Mouse (Mus musculus): ENCODE data around the gene Il12rb2. TPM values are rescaled to one million over a fixed set of nuclear protein-coding genes. Genes with fewer than 3 reads are reported as not detected.

The Il12rb2 gene
- 0.05 and 0.10 TPM in 2 replicates for polyA plus RNA-seq (2015; fragmentation: Nextera tagmentation; extraction: Ambion mirVana)

- Histone ChIP-seq H3K4me2 (replicated peaks) (peak within 1 kb of the TSS; percentile 57), H3K4me3 (replicated peaks) (peak within 1 kb of the TSS; percentile 20), H3K9me3 (no peaks in the 10 kb centered on the region), H3K27ac (no peak within 1 kb of the TSS), H3K9ac (no peak within 1 kb of the TSS), H3K4me1 (replicated peaks) (no peaks in the 10 kb centered on the region), H3K27me3 (replicated peaks) (peaks cover 6% of the 10 kb centered on the region; the same call in 1 of the 2 replicates), H3K36me3 (no peaks in the 10 kb centered on the region)
- no peak for ATAC-seq
- 2% methylated on average over 26 of the region's 26 CpGs for WGBS
These were observed at the start of gene Il12rb2 for GRCm38 (mm10) chr6:67375982-67376391. Gene Il12rb2, minus strand, starts transcription at chr6:67376188.

- Histone ChIP-seq H3K27me3 (replicated peaks) (no peaks in the 10 kb centered on the region), H3K4me3 (replicated peaks) (no peak overlapping the region), H3K9me3 (no peaks in the 10 kb centered on the region), H3K4me2 (replicated peaks) (no peak overlapping the region), H3K9ac (no peak overlapping the region), H3K36me3 (no peaks in the 10 kb centered on the region), H3K4me1 (replicated peaks) (no peaks in the 10 kb centered on the region), H3K27ac (no peak overlapping the region)
- WGBS: 84% methylated on average over 5 of the region's 5 CpGs
- no peak for ATAC-seq
These were observed 45.8 kb upstream of the Il12rb2 start for GRCm38 (mm10) chr6:67421761-67422160.

- Histone ChIP-seq H3K4me3 (replicated peaks) (no peak overlapping the region), H3K4me2 (replicated peaks) (no peak overlapping the region), H3K4me1 (replicated peaks) (no peaks in the 10 kb centered on the region), H3K27me3 (replicated peaks) (no peaks in the 10 kb centered on the region), H3K27ac (no peak overlapping the region), H3K9me3 (no peaks in the 10 kb centered on the region), H3K36me3 (no peaks in the 10 kb centered on the region), H3K9ac (no peak overlapping the region)
- 78% methylated on average over 3 of the region's 3 CpGs for WGBS
- no peak for ATAC-seq
These were observed 40.6 kb upstream of the Il12rb2 start for GRCm38 (mm10) chr6:67416557-67416956.

GRCm38 (mm10) chr6:67415276-67415675 is 39.3 kb upstream of the Il12rb2 start:
- Histone ChIP-seq H3K9ac (no peak overlapping the region), H3K4me1 (replicated peaks) (no peaks in the 10 kb centered on the region), H3K4me2 (replicated peaks) (no peak overlapping the region), H3K9me3 (no peaks in the 10 kb centered on the region), H3K4me3 (replicated peaks) (no peak overlapping the region), H3K27me3 (replicated peaks) (no peaks in the 10 kb centered on the region), H3K27ac (no peak overlapping the region), H3K36me3 (no peaks in the 10 kb centered on the region)
- WGBS: 84% methylated on average over 5 of the region's 5 CpGs
- no peak for ATAC-seq

- H3K4me3 ChIP-seq (replicated peaks): no peak overlapping the region
- no peaks in the 10 kb centered on the region for H3K36me3 ChIP-seq
- H3K4me1 ChIP-seq (replicated peaks): no peaks in the 10 kb centered on the region
- H3K4me2 ChIP-seq (replicated peaks): no peak overlapping the region
- H3K9me3 ChIP-seq: no peaks in the 10 kb centered on the region
- H3K9ac ChIP-seq: no peak overlapping the region
- H3K27ac ChIP-seq: no peak overlapping the region
- no peaks in the 10 kb centered on the region for H3K27me3 ChIP-seq (replicated peaks)
- no peak for ATAC-seq
- WGBS: 79% methylated on average over 2 of the region's 2 CpGs
These were observed 37.4 kb upstream of the Il12rb2 start for GRCm38 (mm10) chr6:67413378-67413777.

- Histone ChIP-seq H3K4me3 (replicated peaks) (no peak overlapping the region), H3K9me3 (no peaks in the 10 kb centered on the region), H3K4me2 (replicated peaks) (no peak overlapping the region), H3K27ac (no peak overlapping the region), H3K36me3 (no peaks in the 10 kb centered on the region), H3K27me3 (replicated peaks) (no peaks in the 10 kb centered on the region), H3K4me1 (replicated peaks) (no peaks in the 10 kb centered on the region), H3K9ac (no peak overlapping the region)
- 86% methylated on average over 3 of the region's 3 CpGs for WGBS
- ATAC-seq: no peak
These were observed 29.3 kb upstream of the Il12rb2 start for GRCm38 (mm10) chr6:67405281-67405682.

- H3K4me3 ChIP-seq (replicated peaks): no peak overlapping the region
- H3K27ac ChIP-seq: no peak overlapping the region
- H3K27me3 ChIP-seq (replicated peaks): no peaks in the 10 kb centered on the region
- H3K36me3 ChIP-seq: no peaks in the 10 kb centered on the region
- ATAC-seq: no peak
- H3K4me2 ChIP-seq (replicated peaks): no peak overlapping the region
- H3K4me1 ChIP-seq (replicated peaks): no peaks in the 10 kb centered on the region
- H3K9me3 ChIP-seq: no peaks in the 10 kb centered on the region
- no peak overlapping the region for H3K9ac ChIP-seq
- WGBS: 65% methylated on average over 5 of the region's 5 CpGs
These were observed 23.6 kb upstream of the Il12rb2 start for GRCm38 (mm10) chr6:67399551-67399950.

- WGBS: 91% methylated on average over 4 of the region's 4 CpGs
These were observed 10.2 kb downstream of the Il12rb2 start for GRCm38 (mm10) chr6:67365785-67366184.

GRCm38 (mm10) chr6:67348065-67348464 is 27.9 kb downstream of the Il12rb2 start:
- Histone ChIP-seq H3K4me2 (replicated peaks) (no peak overlapping the region), H3K4me1 (replicated peaks) (no peaks in the 10 kb centered on the region), H3K36me3 (no peaks in the 10 kb centered on the region), H3K4me3 (replicated peaks) (no peak overlapping the region), H3K9ac (no peak overlapping the region), H3K27ac (no peak overlapping the region), H3K9me3 (no peaks in the 10 kb centered on the region), H3K27me3 (replicated peaks) (no peaks in the 10 kb centered on the region)
- 58% methylated on average over 6 of the region's 6 CpGs for WGBS
- no peak for ATAC-seq

More at GRCm38 (mm10) chr6:67365785-67366184, 10.2 kb downstream of the Il12rb2 start:
- H3K9ac ChIP-seq: no peak overlapping the region
- no peak overlapping the region for H3K4me3 ChIP-seq (replicated peaks)
- no peaks in the 10 kb centered on the region for H3K27me3 ChIP-seq (replicated peaks)
- H3K27ac ChIP-seq: no peak overlapping the region
- H3K36me3 ChIP-seq: no peaks in the 10 kb centered on the region
- H3K9me3 ChIP-seq: no peaks in the 10 kb centered on the region
- no peak for ATAC-seq
- no peak overlapping the region for H3K4me2 ChIP-seq (replicated peaks)
- H3K4me1 ChIP-seq (replicated peaks): no peaks in the 10 kb centered on the region

- H3K9me3 ChIP-seq: no peaks in the 10 kb centered on the region
- H3K27me3 ChIP-seq (replicated peaks): no peaks in the 10 kb centered on the region
- no peak overlapping the region for H3K4me2 ChIP-seq (replicated peaks)
- no peak overlapping the region for H3K4me3 ChIP-seq (replicated peaks)
- no peak overlapping the region for H3K27ac ChIP-seq
- no peaks in the 10 kb centered on the region for H3K36me3 ChIP-seq
- no peak overlapping the region for H3K9ac ChIP-seq
- ATAC-seq: no peak
- no peaks in the 10 kb centered on the region for H3K4me1 ChIP-seq (replicated peaks)
These were observed 36.5 kb downstream of the Il12rb2 start for GRCm38 (mm10) chr6:67339494-67339893.

- Histone ChIP-seq H3K27ac (no peak overlapping the region), H3K36me3 (no peaks in the 10 kb centered on the region), H3K4me2 (replicated peaks) (no peak overlapping the region), H3K4me1 (replicated peaks) (no peaks in the 10 kb centered on the region), H3K4me3 (replicated peaks) (no peak overlapping the region), H3K9me3 (no peaks in the 10 kb centered on the region), H3K27me3 (replicated peaks) (no peaks in the 10 kb centered on the region), H3K9ac (no peak overlapping the region)
- ATAC-seq: no peak
These were observed 38.0 kb downstream of the Il12rb2 start for GRCm38 (mm10) chr6:67337943-67338342.

- no peaks in the 10 kb centered on the region for H3K27me3 ChIP-seq (replicated peaks)
- H3K27ac ChIP-seq: no peak overlapping the region
- no peaks in the 10 kb centered on the region for H3K36me3 ChIP-seq
- H3K9me3 ChIP-seq: no peaks in the 10 kb centered on the region
- H3K4me3 ChIP-seq (replicated peaks): no peak overlapping the region
- no peaks in the 10 kb centered on the region for H3K4me1 ChIP-seq (replicated peaks)
- ATAC-seq: no peak
- WGBS: 78% methylated on average over 3 of the region's 3 CpGs
- no peak overlapping the region for H3K4me2 ChIP-seq (replicated peaks)
- H3K9ac ChIP-seq: no peak overlapping the region
These were observed 52.2 kb downstream of the Il12rb2 start for GRCm38 (mm10) chr6:67323788-67324187.

- H3K9ac ChIP-seq: no peak overlapping the region
- H3K27ac ChIP-seq: no peak overlapping the region
- ATAC-seq: peak; percentile 79
- 23% methylated on average over 10 of the region's 10 CpGs for WGBS
- no peaks in the 10 kb centered on the region for H3K4me1 ChIP-seq (replicated peaks)
- H3K27me3 ChIP-seq (replicated peaks): no peaks in the 10 kb centered on the region
- no peak overlapping the region for H3K4me2 ChIP-seq (replicated peaks)
- H3K9me3 ChIP-seq: no peaks in the 10 kb centered on the region
- H3K36me3 ChIP-seq: no peaks in the 10 kb centered on the region
- H3K4me3 ChIP-seq (replicated peaks): no peak overlapping the region
These were observed 57.5 kb downstream of the Il12rb2 start for GRCm38 (mm10) chr6:67318451-67318850.

Measured in intestine, embryonic 15.5 days (tissue).